Mouse (Mus musculus): ENCODE results near the gene Klhl11. TPM values are rescaled to one million over a fixed set of nuclear protein-coding genes. Genes with fewer than 3 reads are reported as not detected.
A peak's percentile ranks its signal among the peaks of the same experiment; 100 is the strongest.

Klhl11 gene
- total RNA-seq, 2 experiments from 2014 or later = 71.8 to 72.9 TPM

GRCm38 (mm10) chr11:100471352-100472196 is 967 bp downstream of the Klhl11 start:
- peak; percentile 15 to 28 for DNase-seq (ENCODE audit: low spot score in 2 of 2)

GRCm38 (mm10) chr11:100465833-100466232 is 6.7 kb downstream of the Klhl11 start:
- no peak for DNase-seq (ENCODE audit: low spot score in 2 of 2)

GRCm38 (mm10) chr11:100465229-100465792 is 7.2 kb downstream of the Klhl11 start:
- DNase-seq (ENCODE audit: low spot score in 2 of 2) = no peak

GRCm38 (mm10) chr11:100462699-100463098 is 9.8 kb downstream of the Klhl11 start:
- peak; percentile 28 to 42 for DNase-seq (ENCODE audit: low spot score in 2 of 2)

GRCm38 (mm10) chr11:100457711-100458110 is 14.8 kb downstream of the Klhl11 start:
- no peak for DNase-seq (ENCODE audit: low spot score in 2 of 2)

- DNase-seq (ENCODE audit: low spot score in 2 of 2) = no peak
These were observed 15.3 kb downstream of the Klhl11 start for GRCm38 (mm10) chr11:100457247-100457646.

DNA sequence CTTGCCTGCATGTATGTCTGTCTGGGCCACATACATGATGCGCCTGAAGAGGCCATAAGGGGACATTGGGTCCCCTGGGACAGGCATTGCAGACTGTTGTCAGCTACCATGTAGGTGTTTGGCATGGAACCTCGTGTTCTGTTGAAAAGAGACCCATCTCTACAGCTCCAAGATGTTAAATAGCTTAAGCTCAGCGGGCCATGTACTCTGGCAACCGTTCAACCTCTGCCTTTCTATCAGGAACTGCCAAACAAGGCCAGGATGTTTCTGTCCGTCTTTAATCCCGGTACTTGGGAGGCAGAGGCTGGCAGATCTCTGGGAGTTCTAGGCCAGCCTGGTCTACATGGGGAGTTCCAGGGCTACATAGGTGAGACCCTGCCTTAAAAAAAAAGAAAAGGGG is 29.9 kb downstream of the Klhl11 start:
- DNase-seq (ENCODE audit: low spot score in 2 of 2) = no peak

GRCm38 (mm10) chr11:100441797-100442196 is 30.7 kb downstream of the Klhl11 start, which contains the start of the genes Nt5c3b and Klhl10:
TSS of gene Nt5c3b (minus strand) at chr11:100441808.
TSS of gene Klhl10 (plus strand) at chr11:100441917.
- DNase-seq (ENCODE audit: low spot score in 2 of 2) = no peak

- peak; percentile 78 to 85 for DNase-seq (ENCODE audit: low spot score in 2 of 2)
These were observed 31.6 kb downstream of the Klhl11 start for GRCm38 (mm10) chr11:100440691-100441522.

DNA sequence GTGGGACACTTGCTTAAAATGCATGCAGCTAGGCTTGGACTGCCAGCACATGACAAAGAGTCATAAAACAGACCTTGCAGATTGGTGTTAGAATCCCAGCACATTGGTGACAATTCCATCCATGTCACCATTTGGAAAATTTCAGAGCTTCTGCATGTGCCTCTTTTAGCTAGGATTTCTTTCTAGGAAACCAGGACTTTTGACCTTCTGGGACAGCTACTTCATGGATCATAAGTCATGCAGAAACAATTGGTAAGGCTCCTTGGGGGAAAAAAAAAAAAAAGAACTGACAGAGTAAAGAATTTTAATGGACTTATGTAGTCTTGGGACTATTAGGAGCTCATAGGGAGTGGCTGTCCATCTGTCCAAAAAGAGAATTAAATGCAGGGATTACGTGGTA is 34.6 kb downstream of the Klhl11 start:
- no peak for DNase-seq (ENCODE audit: low spot score in 2 of 2)

- no peak for DNase-seq (ENCODE audit: low spot score in 2 of 2)
These were observed 36.8 kb downstream of the Klhl11 start for GRCm38 (mm10) chr11:100435678-100436246.

DNA sequence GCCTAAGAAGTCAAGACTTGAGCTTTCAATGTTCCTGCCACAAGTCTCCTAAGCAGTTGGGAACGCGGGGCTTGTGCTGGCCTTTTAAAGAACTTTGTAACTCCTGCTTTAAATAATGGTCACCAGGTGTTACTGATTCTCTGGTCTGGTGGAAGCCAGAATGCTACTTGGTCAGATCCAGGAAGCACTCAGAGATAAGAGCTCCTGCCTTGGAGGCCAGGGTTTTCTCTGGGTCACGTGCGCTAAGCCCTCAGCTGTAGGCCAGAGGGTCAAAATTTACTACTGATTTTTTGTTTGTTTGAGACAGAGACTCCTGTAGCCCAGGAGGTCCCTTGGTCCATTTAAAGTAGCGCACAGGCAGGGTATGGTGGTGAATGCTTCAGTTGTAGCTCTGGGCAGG is 40.5 kb downstream of the Klhl11 start:
- no peak for DNase-seq (ENCODE audit: low spot score in 2 of 2)

- DNase-seq (ENCODE audit: low spot score in 2 of 2) = no peak
These were observed 42.5 kb downstream of the Klhl11 start for GRCm38 (mm10) chr11:100430052-100430451.

DNA sequence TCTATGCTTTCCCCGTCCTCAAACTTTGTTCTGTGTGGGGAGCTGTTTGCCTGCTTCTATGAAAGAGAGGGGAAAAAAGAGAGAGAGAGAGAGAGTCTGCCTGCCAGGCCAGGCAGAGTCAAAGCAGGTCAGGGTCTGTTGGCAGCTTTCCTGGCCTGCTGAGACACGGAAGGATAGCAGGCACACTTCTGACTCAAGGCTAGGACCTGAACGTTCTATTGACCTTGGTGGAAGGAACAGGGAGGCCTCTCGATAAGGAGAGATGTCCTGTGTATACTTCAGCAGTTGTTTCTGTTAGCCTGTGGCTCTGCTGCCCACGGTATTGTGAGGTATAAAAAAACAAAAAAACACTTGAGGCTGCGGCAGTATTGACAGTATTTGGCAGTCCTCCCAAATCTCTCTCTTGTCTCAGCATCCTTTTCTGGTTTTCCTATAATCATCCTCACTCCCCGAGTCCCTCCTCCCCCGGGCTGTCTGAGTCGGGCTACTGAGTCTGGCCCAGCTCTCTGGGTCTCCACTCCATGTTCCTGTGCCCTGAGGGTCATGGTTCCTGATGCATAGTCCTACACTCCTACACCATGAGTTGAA is 43.8 kb downstream of the Klhl11 start:
- peak; percentile 39 to 52 for DNase-seq (ENCODE audit: low spot score in 2 of 2)

DNA sequence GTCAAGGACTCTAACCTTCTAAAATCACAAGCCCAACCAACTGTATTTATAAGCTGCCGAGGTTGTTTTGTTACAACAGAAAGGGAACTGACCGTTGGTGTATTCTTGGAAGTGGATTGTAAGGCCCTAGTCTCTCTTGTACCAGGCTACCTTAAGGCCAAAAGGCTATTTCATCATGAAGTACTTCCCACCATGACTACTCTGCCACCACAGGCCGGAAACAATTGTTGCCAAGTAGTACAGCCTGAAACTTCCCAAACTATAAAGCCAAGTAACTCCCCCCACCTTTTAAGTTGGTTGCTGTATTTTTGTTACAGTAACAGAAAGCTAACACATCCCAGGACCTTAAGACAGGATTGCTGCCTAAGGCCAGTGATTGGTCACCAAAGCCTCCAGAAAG is 45.7 kb downstream of the Klhl11 start:
- no peak for DNase-seq (ENCODE audit: low spot score in 2 of 2)

DNA sequence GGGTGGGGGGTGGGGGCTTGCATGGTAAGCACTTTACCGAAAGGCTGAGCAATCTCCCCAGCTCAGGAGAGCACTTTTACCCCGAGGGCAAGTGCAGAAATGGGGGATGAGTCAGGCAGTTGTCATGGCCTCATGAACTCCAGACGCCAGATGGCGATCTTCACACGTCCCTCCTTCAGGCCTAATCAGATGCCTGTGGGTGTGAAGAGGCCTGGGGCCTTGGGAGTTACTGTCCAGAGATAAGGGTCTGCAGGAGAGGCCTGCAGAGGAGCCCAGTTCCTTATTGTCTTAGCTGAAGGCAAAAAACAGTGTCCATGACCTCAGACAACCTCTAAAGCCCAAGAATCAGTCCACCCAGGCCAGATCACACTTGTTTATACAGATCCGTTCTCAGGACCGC is 46.7 kb downstream of the Klhl11 start:
- peak; percentile 68 to 80 for DNase-seq (ENCODE audit: low spot score in 2 of 2)

- DNase-seq (ENCODE audit: low spot score in 2 of 2) = no peak
These were observed 48.7 kb downstream of the Klhl11 start for GRCm38 (mm10) chr11:100423836-100424235.

DNA sequence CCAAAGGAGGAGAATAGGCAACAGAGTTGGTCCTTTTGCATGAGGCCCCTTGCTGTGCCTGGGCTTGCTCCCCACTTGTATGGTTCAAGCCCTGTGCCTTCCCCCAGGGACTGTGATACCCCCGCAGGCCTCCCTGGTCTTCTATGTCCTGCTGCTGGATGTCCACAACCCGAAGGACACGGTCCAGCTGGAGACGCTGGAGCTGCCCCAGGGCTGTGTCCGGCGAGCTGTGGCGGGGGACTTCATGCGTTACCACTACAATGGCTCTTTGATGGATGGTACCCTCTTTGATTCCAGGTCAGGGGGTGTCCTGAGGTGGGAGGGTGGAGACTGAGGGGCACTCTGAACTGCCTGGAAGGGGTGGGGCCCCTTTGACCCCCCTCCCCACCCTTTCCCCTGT is 51.0 kb downstream of the Klhl11 start:
- DNase-seq (ENCODE audit: low spot score in 2 of 2) = no peak

DNA sequence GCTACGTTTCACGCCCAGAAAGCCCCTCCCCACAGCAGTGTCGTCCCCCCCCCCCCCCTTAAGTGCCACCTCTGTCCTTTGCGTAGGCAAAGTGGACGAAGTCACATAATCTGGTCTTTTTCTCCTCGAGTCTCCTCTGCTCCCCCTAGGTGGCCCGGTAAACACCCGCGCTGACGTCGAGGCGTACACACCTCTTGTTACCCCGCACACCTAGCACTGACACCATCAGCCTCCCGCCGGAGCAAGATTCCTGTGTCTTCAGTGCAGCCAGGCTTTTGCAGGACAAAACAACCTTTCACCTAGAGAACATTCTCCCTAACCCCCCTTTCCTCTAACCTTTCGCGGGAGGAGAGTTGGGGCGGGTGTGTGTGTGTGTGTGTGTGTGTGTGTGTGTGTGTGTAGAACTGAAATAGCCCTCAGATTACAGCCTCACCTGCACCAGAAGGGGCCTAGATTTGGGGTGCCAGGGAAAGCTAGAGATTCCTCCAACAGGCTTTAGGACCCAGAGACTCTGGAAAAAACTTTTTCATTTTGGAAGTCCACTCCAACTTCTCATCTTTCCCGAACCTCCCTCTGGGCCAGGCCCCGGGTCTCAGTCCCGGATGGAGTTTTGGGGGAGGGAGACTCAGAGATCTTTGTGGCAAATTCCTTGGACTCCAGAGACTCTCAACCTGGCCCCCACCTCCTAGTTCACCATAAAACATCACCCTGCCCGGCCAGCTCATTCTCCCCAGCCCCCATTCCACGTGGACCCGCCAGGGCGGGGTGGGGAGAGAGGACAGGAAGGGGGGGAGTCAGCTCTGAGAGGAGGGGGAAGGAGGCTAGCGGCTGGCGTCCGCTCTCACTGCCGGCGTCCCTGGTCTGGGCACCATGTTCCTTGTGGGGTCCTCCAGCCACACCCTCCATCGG is 57.4 kb downstream of the Klhl11 start, which contains the start of gene Fkbp10:
Gene Fkbp10 (plus strand): TSS at position 784 of the 909 bp plus-strand sequence.
- peak in 1 of 2 experiments; percentile 42 for DNase-seq (ENCODE audit: low spot score in 2 of 2)
